Mouse (Mus musculus): ENCODE measurements at regions not wholly inside any gene's neighbourhood (a gene's known extent, or its start where the extent isn't known, plus 50 kb on each side); places are given as distances from the start of the nearest gene placed in this dataset.

DNA sequence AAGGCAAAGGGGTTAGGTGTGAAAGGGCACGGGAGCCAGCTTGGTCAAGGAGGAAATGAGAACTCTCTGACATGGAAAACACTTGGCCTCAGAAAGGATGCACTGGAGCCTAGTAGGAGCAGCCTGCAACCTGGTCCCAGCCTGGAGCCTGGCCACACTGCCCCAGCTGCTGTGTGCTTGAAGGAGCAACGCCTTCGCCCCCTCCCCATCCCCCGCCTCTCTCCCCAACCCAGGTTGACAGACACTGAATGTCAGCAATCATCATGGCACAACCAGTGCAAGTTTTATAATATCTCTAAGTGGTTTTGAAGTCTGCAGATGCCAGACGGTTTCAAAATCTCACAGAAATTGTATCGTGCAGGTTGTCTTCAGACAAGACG is 417.6 kb downstream of the Cmpk2 start:
- TF ChIP-seq POLR2A (IDR thresholded peaks at IDR 0.05; ENCODE audit: insufficient read depth, low read depth, low read length): no peak
- no peak for TF ChIP-seq CTCF (IDR thresholded peaks at IDR 0.05; ENCODE audit: insufficient read depth, low read depth, low read length)
